In the genomic region with DNA sequence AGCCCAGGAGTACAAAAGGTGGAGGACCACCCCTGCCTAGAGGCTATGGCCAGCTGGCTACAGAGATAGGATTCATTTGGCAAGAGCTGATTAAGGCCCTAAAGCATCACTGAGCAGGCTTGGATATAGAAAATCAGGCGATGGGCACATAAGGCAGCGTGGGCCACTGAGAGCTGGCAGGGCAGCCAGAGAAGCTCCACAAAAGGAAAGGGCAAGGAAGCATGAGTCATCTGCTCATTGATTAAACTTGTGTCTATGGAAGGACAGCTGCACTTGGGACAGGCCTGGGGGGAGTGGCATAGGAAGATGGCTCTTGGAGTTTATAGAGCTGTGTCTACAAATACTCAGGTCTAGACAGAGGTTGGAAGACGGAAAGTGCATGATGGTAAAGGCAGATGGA, we compare ENCODE assay signal across 14 mouse cellular contexts.
"Had no signal": no experiment of that assay in that cellular context is flagged by ENCODE, and none has a peak within 500 bp of the region (broad histone marks: within the 10 kb centered on the region; RNA-seq: fewer than 3 reads in every experiment).

No protein-coding gene starts in this region.

- DNase-seq: gastrocnemius, postnatal 14 days; gastrocnemius, postnatal 36 days; heart, adult 11 months; heart, adult 2 months; heart, postnatal 10 days; heart, postnatal 4 days; kidney, adult 18-20 months; kidney, adult 8-10 months; kidney, postnatal 10 days; kidney, postnatal 25 days; kidney, postnatal 4 days; liver; liver, embryonic 13.5 days; liver, postnatal 0 days had no signal
